Mouse (Mus musculus) midbrain, embryonic 12.5 days (tissue): ENCODE measurements around the gene Cdr2l. TPM values are rescaled to one million over a fixed set of nuclear protein-coding genes. Genes with fewer than 3 reads are reported as not detected.
A peak's percentile ranks its signal among the peaks of the same experiment; 100 is the strongest.

Source experiments
- ATAC-seq: fragments of 200-750 bp; cut with Nextera tagmentation; 2 replicates; pipeline ENCODE4 v1.8.0; 2017; ENCODE audit warnings: low read depth, moderate TSS enrichment, moderate library complexity; ENCODE audit not compliant: low FRiP score
- H3K27ac ChIP-seq: fragments of 300-500 bp; sonication (generic); replicated peaks from 2 replicates; pipeline ENCODE4 v1.5.1; 2016; ENCODE audit warnings: mild to moderate bottlenecking
- H3K27me3 ChIP-seq: fragments of 300-500 bp; sonication (generic); 2 replicates; pipeline ENCODE4 v1.6.1; 2016; ENCODE audit warnings: mild to moderate bottlenecking
- H3K36me3 ChIP-seq: fragments of 300-500 bp; sonication (generic); 2 replicates; pipeline ENCODE4 v1.6.1; 2016
- H3K4me1 ChIP-seq: fragments of 300-500 bp; sonication (generic); 2 replicates; pipeline ENCODE4 v1.6.1; 2016
- H3K4me2 ChIP-seq: fragments of 300-500 bp; sonication (generic); replicated peaks from 2 replicates; pipeline ENCODE4 v1.6.1; 2016; ENCODE audit warnings: mild to moderate bottlenecking, moderate library complexity
- H3K4me3 ChIP-seq: fragments of 300-500 bp; sonication (generic); 2 replicates; pipeline ENCODE4 v1.5.1; 2016; ENCODE audit warnings: mild to moderate bottlenecking
- H3K9ac ChIP-seq: fragments of 300-500 bp; sonication (generic); replicated peaks from 2 replicates; pipeline ENCODE4 v1.6.1; 2016; ENCODE audit warnings: mild to moderate bottlenecking, moderate library complexity
- H3K9me3 ChIP-seq: fragments of 300-500 bp; sonication (generic); 2 replicates; pipeline ENCODE4 v1.6.1; 2016; ENCODE audit warnings: mild to moderate bottlenecking
- WGBS: fragments of 180-500 bp; shearing (Covaris S2); methylation state at CpG from one replicate; pipeline ENCODE4 v1.1.7; 2016; 5-methylcytosine and 5-hydroxymethylcytosine counted together
- polyA plus RNA-seq: library from polyadenylated mRNA; unstranded; fragments of >200 nt; fragmentation: Nextera tagmentation; extraction: Ambion mirVana; gene quantifications from 2 replicates; pipeline ENCODE4 v1.2.1, GENCODE M21; 2016

The Cdr2l gene
- polyA plus RNA-seq, 1 experiment from 2014 or later, result 32.4 TPM

DNA sequence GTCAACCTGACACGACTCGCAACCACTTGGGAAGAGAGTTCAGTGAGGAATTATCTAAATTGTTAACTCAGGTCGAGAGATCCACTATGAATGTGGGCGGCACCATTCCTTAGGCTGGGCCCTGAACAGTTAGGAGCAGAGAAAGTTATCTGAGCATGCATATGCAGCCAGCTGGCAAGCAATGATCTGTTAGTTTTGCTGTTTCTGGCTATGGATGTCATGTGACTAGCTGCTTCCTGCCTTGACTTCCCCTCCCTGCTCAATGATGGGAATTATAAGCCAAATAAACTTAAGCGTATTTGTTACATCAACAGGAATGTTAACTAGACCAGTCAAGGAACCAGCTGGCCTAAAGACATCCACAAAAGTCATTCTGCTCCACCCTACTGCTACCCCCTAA lies 28.3 kb upstream of the Cdr2l start:
- Histone ChIP-seq H3K9ac (no peak overlapping the region), H3K36me3 (peaks cover 46% of the 10 kb centered on the region), H3K9me3 (no peaks in the 10 kb centered on the region), H3K4me1 (no peaks in the 10 kb centered on the region), H3K4me2 (no peak overlapping the region), H3K27me3 (peaks cover 25% of the 10 kb centered on the region), H3K27ac (no peak overlapping the region), H3K4me3 (no peak overlapping the region)
- ATAC-seq, result no peak
- WGBS, result 93% methylated on average over 5 of the region's 5 CpGs

DNA sequence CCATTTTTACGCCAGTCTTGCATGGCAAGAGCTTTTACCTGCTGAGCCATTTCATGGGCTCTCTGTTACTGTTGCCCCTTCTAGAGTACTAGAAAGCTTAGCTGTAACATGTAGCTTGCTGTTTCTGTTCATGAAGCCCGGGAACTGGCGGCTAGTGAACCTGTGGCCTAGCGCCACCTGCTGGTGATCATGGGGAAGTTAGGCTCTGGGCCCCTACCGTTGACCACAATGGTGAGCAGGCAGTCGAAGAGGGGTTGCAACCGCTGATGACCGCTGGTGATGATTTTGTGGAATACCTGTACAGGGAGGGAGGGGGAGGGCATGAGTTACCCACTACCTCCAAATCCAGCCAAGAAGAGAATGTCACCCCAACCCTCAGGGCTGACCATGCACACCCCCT lies 27.5 kb upstream of the Cdr2l start:
- Histone ChIP-seq H3K4me2 (no peak overlapping the region), H3K4me3 (no peak overlapping the region), H3K36me3 (peaks cover 46% of the 10 kb centered on the region), H3K9ac (no peak overlapping the region), H3K27ac (no peak overlapping the region), H3K27me3 (peaks cover 25% of the 10 kb centered on the region), H3K4me1 (peaks cover 6% of the 10 kb centered on the region; the same call in 1 of the 2 replicates), H3K9me3 (no peaks in the 10 kb centered on the region)
- 0 out of 2 replicates have a peak, but pooled peaks have one; percentile 14 for ATAC-seq
- WGBS, result 5% methylated on average over 8 of the region's 8 CpGs

DNA sequence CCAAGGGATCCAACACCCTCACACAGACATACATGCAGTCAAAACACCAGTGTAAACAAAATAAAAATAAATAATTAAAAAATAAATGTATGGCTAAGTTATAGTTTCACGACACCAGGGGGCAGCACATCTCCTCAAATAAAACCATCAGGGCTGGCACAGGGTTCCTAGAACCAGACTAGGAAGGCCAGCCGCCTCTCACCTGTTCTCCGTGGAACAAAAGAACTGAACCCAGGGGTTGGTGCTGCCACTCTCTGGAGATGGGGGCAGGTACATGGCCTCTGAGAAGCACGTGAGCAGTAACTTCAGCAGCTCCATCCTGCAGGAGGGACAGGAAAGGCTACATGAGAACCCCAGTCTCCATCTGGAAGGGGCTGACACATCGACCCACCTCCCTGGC lies 23.2 kb upstream of the Cdr2l start:
- Histone ChIP-seq H3K27ac (peak overlapping the region; percentile 15; the same call in 1 of the 2 replicates), H3K4me2 (no peak overlapping the region), H3K9me3 (no peaks in the 10 kb centered on the region), H3K9ac (peak overlapping the region; percentile 39), H3K4me1 (peaks cover 12% of the 10 kb centered on the region), H3K27me3 (peaks cover 25% of the 10 kb centered on the region), H3K4me3 (no peak overlapping the region), H3K36me3 (peaks cover 18% of the 10 kb centered on the region)
- ATAC-seq, result no peak
- 22% methylated on average over 5 of the region's 5 CpGs for WGBS

DNA sequence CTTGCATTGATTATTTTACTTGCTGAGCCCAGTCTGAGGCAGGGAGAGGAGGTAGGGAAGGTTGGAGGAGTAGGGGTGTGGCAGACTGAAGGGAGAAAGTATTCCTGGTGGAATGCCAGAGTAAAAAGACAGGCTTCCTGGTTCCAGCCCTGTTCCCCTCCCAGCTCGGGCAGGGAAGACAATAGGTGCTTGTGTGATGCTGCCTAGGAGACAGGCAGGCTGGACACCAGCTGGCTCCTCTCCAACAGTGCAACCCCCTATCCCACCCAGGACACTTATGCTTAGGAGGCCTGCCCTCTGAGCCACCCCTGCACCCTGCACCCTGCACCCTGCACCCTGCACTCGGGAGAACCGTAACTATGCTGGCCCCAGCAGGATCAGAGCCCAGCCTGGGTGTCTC lies 22.4 kb upstream of the Cdr2l start:
- peak overlapping the region; percentile 15 for H3K27ac ChIP-seq
- 0 out of 2 replicates have a peak overlapping the region, but pooled peaks have one; percentile 39 for H3K9ac ChIP-seq
- peaks cover 12% of the 10 kb centered on the region for H3K4me1 ChIP-seq
- no peak overlapping the region for H3K4me3 ChIP-seq
- no peak for ATAC-seq
- peaks cover 25% of the 10 kb centered on the region for H3K27me3 ChIP-seq
- H3K4me2 ChIP-seq, result no peak overlapping the region
- peaks cover 15% of the 10 kb centered on the region for H3K36me3 ChIP-seq
- no peaks in the 10 kb centered on the region for H3K9me3 ChIP-seq
- 38% methylated on average over 3 of the region's 3 CpGs for WGBS

DNA sequence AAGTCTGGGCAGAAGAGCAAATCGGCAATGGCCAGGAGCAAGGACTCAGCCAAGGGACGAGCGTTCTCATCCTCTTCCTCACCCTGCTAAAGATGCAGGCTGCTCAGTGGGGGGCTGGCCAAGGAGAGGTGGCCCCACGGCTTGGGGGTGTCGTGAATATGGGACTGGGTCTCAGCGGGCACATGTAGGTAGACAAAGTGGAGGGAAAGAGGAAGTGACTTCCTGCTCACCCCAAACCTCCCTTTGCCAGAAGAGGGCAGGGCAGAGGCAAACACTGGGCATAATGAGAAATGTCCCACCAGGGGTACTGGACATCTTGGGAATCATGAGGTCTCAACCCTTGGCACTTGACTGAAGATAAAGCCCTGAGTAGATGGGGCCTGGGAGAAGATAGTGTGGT lies 22.0 kb upstream of the Cdr2l start:
- Histone ChIP-seq H3K9ac (no peak overlapping the region), H3K36me3 (peaks cover 15% of the 10 kb centered on the region), H3K27me3 (peaks cover 25% of the 10 kb centered on the region), H3K9me3 (no peaks in the 10 kb centered on the region), H3K27ac (peak overlapping the region; percentile 15; the same call in 1 of the 2 replicates), H3K4me2 (no peak overlapping the region), H3K4me1 (peaks cover 12% of the 10 kb centered on the region), H3K4me3 (no peak overlapping the region)
- no peak for ATAC-seq
- WGBS, result 72% methylated on average over 6 of the region's 6 CpGs

DNA sequence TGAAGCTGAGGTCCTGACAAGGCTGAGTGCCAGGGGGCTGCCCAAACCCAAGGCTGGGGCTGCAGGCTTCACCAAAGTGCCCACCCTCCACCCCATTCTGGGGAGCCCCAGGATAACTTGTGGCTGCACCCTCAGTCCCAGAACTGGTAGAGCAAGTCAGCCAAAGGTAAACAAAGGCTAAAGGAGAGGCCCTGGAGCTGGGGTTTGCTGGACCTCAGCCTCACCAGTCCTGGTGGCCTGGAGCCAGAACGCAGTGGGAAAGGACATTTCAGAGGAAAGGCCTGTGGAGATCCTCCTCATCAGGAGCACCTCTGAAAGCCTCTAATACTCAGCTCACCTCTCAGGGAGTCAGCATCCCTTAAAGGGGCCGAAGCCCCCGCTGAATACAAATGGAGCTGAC lies 17.6 kb upstream of the Cdr2l start:
- ATAC-seq, result no peak
- Histone ChIP-seq H3K4me2 (no peak overlapping the region), H3K27me3 (peaks cover 24% of the 10 kb centered on the region)

DNA sequence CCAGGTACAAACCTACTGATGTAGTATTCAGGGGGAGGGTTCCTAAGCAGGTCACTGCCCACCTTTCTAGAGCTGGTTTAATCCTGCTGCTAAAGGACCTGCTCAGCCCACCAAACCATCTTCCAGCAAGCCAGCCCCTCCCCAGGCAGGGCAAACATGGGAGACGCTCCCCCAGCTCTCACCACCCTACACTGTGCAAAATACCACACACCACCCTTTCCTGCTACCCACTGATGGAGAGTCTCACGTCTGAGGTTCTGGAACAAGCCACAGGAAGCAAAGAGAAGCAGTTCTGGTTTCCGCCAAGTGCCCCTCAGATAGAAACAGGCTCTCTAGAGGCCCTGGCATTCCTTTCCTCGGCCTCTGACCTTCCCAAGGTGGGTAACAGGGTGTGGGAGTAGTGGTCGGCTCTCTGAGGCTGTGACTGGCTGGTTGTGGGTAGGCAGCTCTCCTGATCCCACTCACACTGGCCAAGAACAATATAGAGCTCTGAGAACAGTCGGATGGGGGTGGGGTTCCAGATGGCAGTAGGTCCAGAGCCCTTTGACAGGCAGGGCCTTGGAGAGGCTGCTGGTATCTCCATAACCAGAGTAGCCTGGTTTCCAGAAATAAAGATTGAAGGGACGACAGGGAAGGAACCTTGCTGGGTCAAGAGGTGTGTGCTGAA lies 15.5 kb upstream of the Cdr2l start:
- ATAC-seq, result peak; percentile 38; the same call in 1 of the 2 replicates
- Histone ChIP-seq H3K4me2 (peak overlapping the region; percentile 92), H3K9me3 (no peaks in the 10 kb centered on the region), H3K4me1 (peaks cover 17% of the 10 kb centered on the region), H3K4me3 (peak overlapping the region; percentile 72), H3K36me3 (no peaks in the 10 kb centered on the region), H3K9ac (peak overlapping the region; percentile 79; the same call in 1 of the 2 replicates), H3K27me3 (peaks cover 41% of the 10 kb centered on the region), H3K27ac (peak overlapping the region; percentile 12; the same call in 1 of the 2 replicates)
- 46% methylated on average over 7 of the region's 7 CpGs for WGBS

More for the DNA sequence above, 17.6 kb upstream of the Cdr2l start:
- no peak overlapping the region for H3K4me3 ChIP-seq
- H3K4me1 ChIP-seq, result peaks cover 24% of the 10 kb centered on the region
- H3K9me3 ChIP-seq, result no peaks in the 10 kb centered on the region
- WGBS, result 88% methylated on average over 3 of the region's 3 CpGs
- no peak overlapping the region for H3K27ac ChIP-seq
- H3K9ac ChIP-seq, result no peak overlapping the region
- H3K36me3 ChIP-seq, result no peaks in the 10 kb centered on the region

DNA sequence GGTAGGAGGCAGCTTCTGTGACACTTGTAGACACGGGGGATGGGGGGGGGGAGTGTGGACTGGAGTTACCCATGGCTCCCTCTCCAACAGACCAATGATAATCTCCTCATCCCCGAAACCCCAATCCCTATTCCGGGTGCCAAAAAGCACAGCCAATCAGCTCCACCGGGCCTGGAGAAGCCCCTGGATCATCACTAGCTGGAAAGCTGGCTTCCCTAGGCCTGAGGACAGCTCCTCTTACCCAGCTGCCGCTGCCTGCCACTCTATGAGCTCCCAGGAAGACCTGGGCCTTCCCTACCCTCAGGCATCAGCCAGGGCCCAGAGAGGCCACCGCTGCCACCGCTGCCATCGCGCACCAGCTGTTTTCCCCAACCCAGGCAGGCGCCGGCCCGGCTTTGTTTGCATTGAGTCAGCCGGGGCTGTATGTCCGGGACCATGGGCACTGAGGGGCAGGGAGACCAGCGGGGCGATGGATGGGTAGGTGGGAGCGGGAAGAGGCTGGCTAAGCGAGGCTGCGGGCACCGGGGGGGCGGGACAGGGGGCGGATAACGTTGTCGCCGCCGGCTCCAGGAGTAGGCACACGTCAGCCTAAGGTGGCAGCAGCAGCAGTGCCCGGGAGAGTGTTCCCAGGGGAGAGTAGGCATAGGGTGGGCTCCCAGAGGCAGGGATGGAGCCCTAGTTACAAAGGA lies 14.9 kb upstream of the Cdr2l start:
- Histone ChIP-seq H3K36me3 (no peaks in the 10 kb centered on the region), H3K4me3 (peak overlapping the region; percentile 72), H3K9me3 (no peaks in the 10 kb centered on the region), H3K27me3 (peaks cover 45% of the 10 kb centered on the region), H3K27ac (peak overlapping the region; percentile 67), H3K9ac (peak overlapping the region; percentile 79), H3K4me1 (peaks cover 17% of the 10 kb centered on the region), H3K4me2 (peak overlapping the region; percentile 92)
- under 1% methylated on average over 28 of the region's 28 CpGs for WGBS
- peak; percentile 69 for ATAC-seq

DNA sequence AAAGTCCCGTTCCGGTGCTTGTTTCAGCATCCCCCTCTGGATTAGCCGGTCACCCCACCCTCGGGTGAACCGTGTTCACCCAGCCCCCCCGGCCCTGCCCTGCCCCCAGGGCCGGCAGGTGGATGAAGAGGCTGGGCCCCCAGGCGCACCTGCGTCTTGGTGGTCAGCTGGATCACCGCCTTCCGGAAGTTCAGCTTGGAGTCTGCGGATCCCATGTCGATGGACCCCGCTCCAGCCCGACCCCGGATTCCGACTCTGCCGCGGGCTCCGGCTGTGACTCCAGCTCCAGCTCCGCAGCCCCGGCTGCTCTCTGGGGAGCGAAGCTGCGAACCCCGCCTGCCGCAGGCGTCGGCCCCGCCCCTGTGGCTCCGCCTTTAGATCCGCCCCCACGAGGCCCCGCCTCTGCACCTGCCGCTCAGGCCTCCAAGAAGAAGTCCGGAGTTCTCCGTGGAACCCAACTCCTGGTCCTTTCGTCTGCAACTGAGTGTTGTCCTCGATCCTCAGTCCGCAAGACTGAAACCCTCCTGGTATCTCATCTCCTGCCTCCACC lies 14.2 kb upstream of the Cdr2l start, which contains the start of gene Hid1:
Gene Hid1 (minus strand): TSS at position 362 of the 550 bp plus-strand sequence.
- peak within 1 kb of the TSS; percentile 67 for H3K27ac ChIP-seq
- under 1% methylated on average over 39 of the region's 39 CpGs for WGBS
- peaks cover 17% of the 10 kb centered on the region for H3K4me1 ChIP-seq
- peak within 1 kb of the TSS; percentile 92 for H3K4me2 ChIP-seq
- H3K4me3 ChIP-seq, result peak within 1 kb of the TSS; percentile 72
- H3K36me3 ChIP-seq, result no peaks in the 10 kb centered on the region
- H3K9me3 ChIP-seq, result no peaks in the 10 kb centered on the region
- ATAC-seq, result peak; percentile 75
- peak within 1 kb of the TSS; percentile 79 for H3K9ac ChIP-seq
- peaks cover 45% of the 10 kb centered on the region for H3K27me3 ChIP-seq

DNA sequence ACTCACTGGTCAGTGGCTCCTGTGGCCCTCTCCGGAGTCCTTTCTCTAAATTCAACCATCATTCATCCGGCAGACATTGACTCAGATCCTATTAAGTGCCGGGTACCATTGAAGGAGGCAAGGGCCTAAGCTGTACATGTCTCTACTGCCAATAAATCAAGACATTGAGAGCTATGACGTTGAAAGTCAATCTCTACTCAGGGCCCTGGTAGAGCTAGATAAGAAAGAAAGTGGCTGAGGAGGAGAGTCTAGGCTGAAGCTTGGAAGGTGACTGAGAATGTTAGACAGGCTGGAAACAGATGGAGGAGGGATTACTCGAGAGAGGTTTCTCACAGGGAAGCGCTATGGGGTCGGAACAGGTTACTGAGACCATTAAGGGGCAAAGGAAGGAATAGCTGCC lies 11.3 kb upstream of the Cdr2l start:
- H3K27ac ChIP-seq, result no peak overlapping the region
- no peaks in the 10 kb centered on the region for H3K36me3 ChIP-seq
- WGBS, result 67% methylated on average over 7 of the region's 7 CpGs
- H3K4me2 ChIP-seq, result no peak overlapping the region
- peaks cover 29% of the 10 kb centered on the region for H3K4me1 ChIP-seq
- H3K9ac ChIP-seq, result no peak overlapping the region
- peaks cover 66% of the 10 kb centered on the region for H3K27me3 ChIP-seq
- H3K9me3 ChIP-seq, result no peaks in the 10 kb centered on the region
- ATAC-seq, result no peak
- H3K4me3 ChIP-seq, result no peak overlapping the region

DNA sequence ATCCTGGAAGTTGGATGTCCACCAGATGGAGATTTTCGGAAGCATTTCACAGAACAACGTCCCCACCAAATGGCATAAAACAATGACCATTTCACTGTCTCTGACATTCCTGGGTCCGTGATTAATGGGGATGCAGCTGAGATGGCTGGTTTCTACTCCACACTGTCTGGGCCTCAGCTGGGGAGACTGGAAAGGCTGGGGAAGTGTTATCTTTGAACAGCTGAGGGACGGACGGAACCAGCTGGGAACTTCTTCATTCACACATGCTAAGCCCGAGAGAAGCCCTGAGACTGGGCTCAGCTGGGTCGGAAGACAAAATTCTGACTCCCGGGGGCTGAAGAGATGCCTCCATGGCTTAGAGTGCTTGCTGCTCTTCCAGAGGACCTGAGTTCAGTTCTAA lies 10.4 kb upstream of the Cdr2l start:
- Histone ChIP-seq H3K27me3 (peaks cover 63% of the 10 kb centered on the region), H3K4me1 (peaks cover 22% of the 10 kb centered on the region), H3K36me3 (no peaks in the 10 kb centered on the region), H3K9ac (no peak overlapping the region), H3K4me3 (no peak overlapping the region), H3K9me3 (no peaks in the 10 kb centered on the region), H3K4me2 (no peak overlapping the region), H3K27ac (no peak overlapping the region)
- no peak for ATAC-seq
- 67% methylated on average over 8 of the region's 8 CpGs for WGBS

DNA sequence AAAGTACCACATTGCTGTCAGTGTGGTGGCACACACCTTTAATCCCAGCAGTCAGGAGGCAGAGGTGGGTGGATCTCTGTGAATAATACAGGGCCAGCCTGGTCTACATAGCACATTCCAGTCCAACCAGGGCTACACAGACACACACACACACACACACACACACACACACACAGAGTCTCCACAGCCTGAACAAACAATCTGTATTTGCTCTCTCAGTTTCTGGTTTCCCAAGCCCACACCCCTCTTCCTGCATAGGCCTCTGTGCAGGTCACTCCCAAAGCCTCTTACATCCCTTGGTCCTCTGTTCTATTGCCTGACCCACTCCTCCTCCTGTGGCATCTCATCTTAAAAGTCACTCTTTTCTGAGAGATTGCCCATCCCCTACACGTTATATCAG lies 9.7 kb upstream of the Cdr2l start:
- no peaks in the 10 kb centered on the region for H3K9me3 ChIP-seq
- no peak overlapping the region for H3K27ac ChIP-seq
- H3K4me1 ChIP-seq, result peaks cover 16% of the 10 kb centered on the region
- peaks cover 62% of the 10 kb centered on the region for H3K27me3 ChIP-seq
- no peaks in the 10 kb centered on the region for H3K36me3 ChIP-seq
- ATAC-seq, result no peak
- 65% methylated on average over 1 of the region's 1 CpGs for WGBS
- no peak overlapping the region for H3K9ac ChIP-seq
- no peak overlapping the region for H3K4me2 ChIP-seq
- no peak overlapping the region for H3K4me3 ChIP-seq
